Mouse (Mus musculus): ENCODE measurements at regions not wholly inside any gene's neighbourhood (a gene's known extent, or its start where the extent isn't known, plus 50 kb on each side); places are given as distances from the start of the nearest gene placed in this dataset.

DNA sequence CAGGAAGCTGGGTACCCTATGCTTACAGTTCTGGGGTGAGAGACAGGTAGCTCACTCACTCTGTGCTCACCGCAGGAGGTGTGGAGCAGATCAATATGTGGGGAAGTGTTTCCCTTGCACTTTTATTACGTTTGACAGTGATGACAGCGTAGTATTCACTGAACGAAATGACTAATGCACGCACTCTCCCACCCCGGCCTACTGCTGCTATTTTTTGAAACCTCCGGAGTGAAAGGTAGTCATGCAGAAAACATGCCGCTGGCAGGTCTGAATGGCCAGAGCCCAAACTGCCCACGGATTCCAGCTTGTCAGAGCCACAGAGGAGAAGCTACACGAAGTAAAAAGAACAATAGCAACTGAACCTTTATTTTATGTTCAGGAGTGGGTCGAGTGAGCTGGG lies 267.0 kb upstream of the Nr2f2 start:
- no peak overlapping the region for H3K4me3 ChIP-seq (ENCODE audit: low read depth, low read length)
- H3K36me3 ChIP-seq (ENCODE audit: control insufficient read depth, insufficient read depth, low read length): no peaks in the 10 kb centered on the region
- no peak for TF ChIP-seq POLR2A (IDR thresholded peaks at IDR 0.05; ENCODE audit: low read depth, low read length)
- TF ChIP-seq CTCF (IDR thresholded peaks at IDR 0.05; ENCODE audit: extremely low read depth, insufficient read length, insufficient replicate concordance, low read depth, low read length): no peak
- no peaks in the 10 kb centered on the region for H3K27me3 ChIP-seq (ENCODE audit: control insufficient read depth, insufficient read depth, low read length)
- H3K4me1 ChIP-seq (ENCODE audit: control insufficient read depth, insufficient read depth, insufficient read length, low read length): no peaks in the 10 kb centered on the region
- H3K27ac ChIP-seq (ENCODE audit: insufficient read depth, low read depth, low read length): no peak overlapping the region
- WGBS: 67% methylated on average over 11 of the region's 11 CpGs

- TF ChIP-seq POLR2A (IDR thresholded peaks at IDR 0.05; ENCODE audit: low read depth, low read length): no peak
- TF ChIP-seq CTCF (IDR thresholded peaks at IDR 0.05; ENCODE audit: extremely low read depth, insufficient read length, insufficient replicate concordance, low read depth, low read length): no peak
- Histone ChIP-seq H3K4me1 (ENCODE audit: control insufficient read depth, insufficient read depth, insufficient read length, low read length) (peaks cover 6% of the 10 kb centered on the region), H3K4me3 (ENCODE audit: low read depth, low read length) (peak overlapping the region; percentile 48; the same call in 1 of the 2 replicates), H3K27ac (ENCODE audit: insufficient read depth, low read depth, low read length) (no peak overlapping the region), H3K27me3 (ENCODE audit: control insufficient read depth, insufficient read depth, low read length) (no peaks in the 10 kb centered on the region), H3K36me3 (ENCODE audit: control insufficient read depth, insufficient read depth, low read length) (no peaks in the 10 kb centered on the region)
- WGBS: 22% methylated on average over 10 of the region's 10 CpGs
Observed at GRCm38 (mm10) chr7:70625643-70626231, 259.2 kb upstream of the Nr2f2 start.

DNA sequence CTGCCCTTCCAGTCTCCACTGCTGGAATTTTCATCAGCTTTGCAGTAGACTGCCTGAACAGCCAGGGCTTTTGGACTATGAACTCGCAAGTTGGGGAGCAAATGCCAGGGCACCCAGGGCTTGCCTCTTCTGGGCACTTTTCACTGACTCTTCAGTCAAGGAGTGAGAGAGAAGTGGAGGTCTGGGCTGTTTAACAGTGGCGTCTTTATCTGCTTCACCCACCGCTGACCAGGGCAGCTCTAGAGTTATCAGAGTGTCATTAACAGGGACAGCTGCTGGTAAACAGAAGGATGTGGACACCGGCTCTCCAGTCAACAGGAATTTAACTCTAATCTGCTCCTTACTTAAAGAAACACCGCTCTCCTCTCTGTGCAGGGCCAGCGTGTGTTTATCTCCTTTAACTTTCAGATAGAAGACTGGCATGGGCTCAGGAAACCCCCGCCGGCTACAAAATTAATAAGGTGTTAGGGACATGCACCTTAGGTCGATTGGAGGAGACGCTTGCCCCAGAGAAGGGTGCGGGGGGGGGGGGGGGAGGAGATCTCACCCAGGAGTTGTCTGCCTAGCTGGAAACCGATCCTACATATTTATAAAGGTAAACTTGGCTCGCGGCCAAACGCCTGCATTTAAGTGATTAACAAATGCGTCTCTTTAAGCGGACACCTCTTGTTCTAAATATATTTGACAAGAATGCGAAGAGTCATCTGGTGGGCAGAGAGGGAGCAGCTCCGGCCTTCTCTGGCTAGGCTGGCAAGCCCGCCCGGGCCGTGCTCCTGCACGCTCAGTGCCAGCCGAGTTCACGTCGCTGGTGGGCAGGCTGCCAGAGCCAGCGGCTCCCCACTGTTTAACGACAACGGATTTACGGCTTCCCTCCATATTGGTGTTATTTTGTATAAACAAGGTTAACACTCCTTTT lies 258.4 kb upstream of the Nr2f2 start:
- no peak for TF ChIP-seq CTCF (IDR thresholded peaks at IDR 0.05; ENCODE audit: extremely low read depth, insufficient read length, insufficient replicate concordance, low read depth, low read length)
- no peak for TF ChIP-seq POLR2A (IDR thresholded peaks at IDR 0.05; ENCODE audit: low read depth, low read length)
- Histone ChIP-seq H3K27me3 (ENCODE audit: control insufficient read depth, insufficient read depth, low read length) (no peaks in the 10 kb centered on the region), H3K36me3 (ENCODE audit: control insufficient read depth, insufficient read depth, low read length) (no peaks in the 10 kb centered on the region), H3K4me3 (ENCODE audit: low read depth, low read length) (peak overlapping the region; percentile 48), H3K4me1 (ENCODE audit: control insufficient read depth, insufficient read depth, insufficient read length, low read length) (peaks cover 6% of the 10 kb centered on the region), H3K27ac (ENCODE audit: insufficient read depth, low read depth, low read length) (peak overlapping the region; percentile 73)
- 2% methylated on average over 30 of the region's 30 CpGs for WGBS

DNA sequence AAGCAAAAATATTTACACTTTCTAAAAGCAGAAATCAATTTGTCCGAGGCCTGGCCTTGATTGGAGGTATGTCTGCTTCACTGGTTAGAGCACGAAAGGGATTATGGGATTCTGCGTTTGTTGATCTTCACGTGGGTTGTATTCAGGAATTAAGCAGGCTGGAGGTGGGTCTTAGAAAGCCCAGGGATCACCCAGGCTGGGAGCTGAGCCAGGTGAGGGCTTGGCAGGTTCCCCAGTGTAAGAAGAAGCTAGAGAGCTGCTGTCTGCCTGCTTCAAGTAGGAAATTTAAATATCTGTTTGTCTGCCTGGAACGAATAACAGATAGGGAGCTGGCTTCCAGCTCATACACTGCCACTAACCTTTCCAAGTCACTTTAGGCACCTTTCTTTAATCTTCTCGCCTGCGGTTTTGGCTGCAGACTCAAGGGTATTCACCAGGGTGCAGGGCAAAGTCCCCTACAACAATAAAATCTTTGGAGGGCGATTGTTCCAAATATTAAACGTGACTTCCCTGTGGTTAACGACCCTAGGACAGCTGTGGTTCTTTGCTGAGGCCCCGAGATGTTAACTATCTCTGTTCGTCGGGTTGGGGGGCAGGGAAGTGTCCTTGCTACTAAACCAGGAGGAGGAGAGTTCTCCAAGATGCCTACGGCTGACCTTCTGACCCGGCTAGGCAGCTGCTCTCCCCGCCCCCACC lies 257.6 kb upstream of the Nr2f2 start:
- peak overlapping the region; percentile 53 for H3K27ac ChIP-seq (ENCODE audit: insufficient read depth, low read depth, low read length)
- H3K27me3 ChIP-seq (ENCODE audit: control insufficient read depth, insufficient read depth, low read length): no peaks in the 10 kb centered on the region
- peak overlapping the region; percentile 48 for H3K4me3 ChIP-seq (ENCODE audit: low read depth, low read length)
- H3K36me3 ChIP-seq (ENCODE audit: control insufficient read depth, insufficient read depth, low read length): no peaks in the 10 kb centered on the region
- WGBS: 8% methylated on average over 16 of the region's 16 CpGs
- no peak for TF ChIP-seq POLR2A (IDR thresholded peaks at IDR 0.05; ENCODE audit: low read depth, low read length)
- no peak for TF ChIP-seq CTCF (IDR thresholded peaks at IDR 0.05; ENCODE audit: extremely low read depth, insufficient read length, insufficient replicate concordance, low read depth, low read length)
- H3K4me1 ChIP-seq (ENCODE audit: control insufficient read depth, insufficient read depth, insufficient read length, low read length): peaks cover 7% of the 10 kb centered on the region

- no peak for TF ChIP-seq CTCF (IDR thresholded peaks at IDR 0.05; ENCODE audit: extremely low read depth, insufficient read length, insufficient replicate concordance, low read depth, low read length)
- Histone ChIP-seq H3K27ac (ENCODE audit: insufficient read depth, low read depth, low read length) (no peak overlapping the region), H3K36me3 (ENCODE audit: control insufficient read depth, insufficient read depth, low read length) (no peaks in the 10 kb centered on the region), H3K4me3 (ENCODE audit: low read depth, low read length) (no peak overlapping the region), H3K27me3 (ENCODE audit: control insufficient read depth, insufficient read depth, low read length) (no peaks in the 10 kb centered on the region), H3K4me1 (ENCODE audit: control insufficient read depth, insufficient read depth, insufficient read length, low read length) (peaks cover 7% of the 10 kb centered on the region)
- WGBS: 21% methylated on average over 7 of the region's 7 CpGs
Observed at GRCm38 (mm10) chr7:70619400-70619799, 252.9 kb upstream of the Nr2f2 start.

DNA sequence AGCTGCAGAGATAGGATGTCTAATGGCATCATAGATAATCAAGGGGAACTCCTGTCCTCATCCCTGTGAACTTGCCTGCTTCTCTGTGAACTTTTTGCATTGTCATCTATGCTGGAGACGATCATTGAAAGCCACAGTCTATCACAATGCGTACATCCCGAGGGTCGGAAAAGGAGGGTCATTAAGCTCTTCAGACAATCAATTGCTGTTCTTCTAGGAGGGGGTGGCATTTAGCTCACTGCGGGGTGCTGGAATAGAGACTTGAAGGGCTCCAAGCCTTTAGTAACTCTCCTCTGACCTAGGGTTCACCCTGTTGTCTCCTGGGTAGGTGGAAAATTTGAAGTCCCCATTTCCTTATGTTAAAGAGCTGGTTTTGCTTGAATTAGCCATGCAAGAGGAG lies 251.7 kb upstream of the Nr2f2 start:
- Histone ChIP-seq H3K4me3 (ENCODE audit: low read depth, low read length) (no peak overlapping the region), H3K36me3 (ENCODE audit: control insufficient read depth, insufficient read depth, low read length) (no peaks in the 10 kb centered on the region), H3K4me1 (ENCODE audit: control insufficient read depth, insufficient read depth, insufficient read length, low read length) (peaks cover 4% of the 10 kb centered on the region; the same call in 1 of the 2 replicates), H3K27ac (ENCODE audit: insufficient read depth, low read depth, low read length) (no peak overlapping the region), H3K27me3 (ENCODE audit: control insufficient read depth, insufficient read depth, low read length) (no peaks in the 10 kb centered on the region)
- WGBS: 91% methylated on average over 5 of the region's 5 CpGs
- no peak for TF ChIP-seq POLR2A (IDR thresholded peaks at IDR 0.05; ENCODE audit: low read depth, low read length)
- no peak for TF ChIP-seq CTCF (IDR thresholded peaks at IDR 0.05; ENCODE audit: extremely low read depth, insufficient read length, insufficient replicate concordance, low read depth, low read length)

DNA sequence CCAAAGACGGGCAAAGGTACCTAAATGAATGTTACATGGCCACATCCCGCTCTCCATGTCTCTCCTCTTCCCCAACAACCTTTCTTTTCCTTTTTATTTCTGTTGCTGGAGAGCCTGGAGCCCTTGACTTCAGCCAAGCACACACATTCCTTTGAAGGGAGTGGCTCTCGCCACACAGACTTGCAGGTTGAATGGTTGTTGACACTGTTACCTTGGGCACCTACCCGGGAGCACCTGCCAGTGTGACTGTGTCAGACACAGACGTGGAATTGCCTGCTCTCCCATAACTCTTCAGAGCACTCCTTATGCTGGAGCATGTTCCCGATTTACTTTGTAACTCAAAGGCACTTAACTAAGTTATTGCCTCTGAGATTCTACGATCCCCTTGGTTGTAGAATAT lies 240.0 kb upstream of the Nr2f2 start:
- no peaks in the 10 kb centered on the region for H3K36me3 ChIP-seq (ENCODE audit: control insufficient read depth, insufficient read depth, low read length)
- no peaks in the 10 kb centered on the region for H3K27me3 ChIP-seq (ENCODE audit: control insufficient read depth, insufficient read depth, low read length)
- H3K4me3 ChIP-seq (ENCODE audit: low read depth, low read length): no peak overlapping the region
- TF ChIP-seq POLR2A (IDR thresholded peaks at IDR 0.05; ENCODE audit: low read depth, low read length) (no peak), CTCF (IDR thresholded peaks at IDR 0.05; ENCODE audit: extremely low read depth, insufficient read length, insufficient replicate concordance, low read depth, low read length) (no peak)
- H3K27ac ChIP-seq (ENCODE audit: insufficient read depth, low read depth, low read length): no peak overlapping the region
- no peaks in the 10 kb centered on the region for H3K4me1 ChIP-seq (ENCODE audit: control insufficient read depth, insufficient read depth, insufficient read length, low read length)
- 36% methylated on average over 7 of the region's 7 CpGs for WGBS
